Mouse (Mus musculus): ENCODE measurements around the gene Pde3b. TPM values are rescaled to one million over a fixed set of nuclear protein-coding genes. Genes with fewer than 3 reads are reported as not detected.

Pde3b gene
- polyA plus RNA-seq, 1 experiment from 2014 or later: 2.3 TPM

- DNase-seq (ENCODE audit: low spot score) (no peak), ATAC-seq (ENCODE audit: low FRiP score, low TSS enrichment) (no peak)
- no peaks in the 10 kb centered on the region for H3K27me3 ChIP-seq (ENCODE audit: control insufficient read depth, insufficient read depth, low read length)
- H3K9ac ChIP-seq (ENCODE audit: low read length): no peak overlapping the region
- 51% methylated on average over 3 of the region's 3 CpGs for WGBS
- no peak for TF ChIP-seq EP300 (optimal IDR thresholded peaks at IDR 0.05)
- TF ChIP-seq CTCF (IDR thresholded peaks at IDR 0.05; ENCODE audit: low read depth): no peak
- no peaks in the 10 kb centered on the region for H3K9me3 ChIP-seq (ENCODE audit: control insufficient read depth, low read length)
- H3K4me2 ChIP-seq (replicated peaks; ENCODE audit: low read depth): no peak overlapping the region
- no peak overlapping the region for H3K4me3 ChIP-seq (ENCODE audit: low read depth, low read length)
- no peak overlapping the region for H3K27ac ChIP-seq (replicated peaks)
- no peaks in the 10 kb centered on the region for H3K4me1 ChIP-seq (replicated peaks; ENCODE audit: control insufficient read depth, insufficient read depth)
- no peaks in the 10 kb centered on the region for H3K36me3 ChIP-seq (ENCODE audit: control insufficient read depth, insufficient read depth, low read length)
Observed at GRCm38 (mm10) chr7:114452876-114453275, 37.8 kb downstream of the Pde3b start.

- Histone ChIP-seq H3K27me3 (ENCODE audit: control insufficient read depth, insufficient read depth, low read length) (no peaks in the 10 kb centered on the region), H3K36me3 (ENCODE audit: control insufficient read depth, insufficient read depth, low read length) (no peaks in the 10 kb centered on the region), H3K9me3 (ENCODE audit: control insufficient read depth, low read length) (no peaks in the 10 kb centered on the region), H3K4me3 (ENCODE audit: low read depth, low read length) (no peak overlapping the region), H3K4me1 (replicated peaks; ENCODE audit: control insufficient read depth, insufficient read depth) (no peaks in the 10 kb centered on the region), H3K9ac (ENCODE audit: low read length) (no peak overlapping the region), H3K27ac (replicated peaks) (no peak overlapping the region), H3K4me2 (replicated peaks; ENCODE audit: low read depth) (no peak overlapping the region)
- DNase-seq (ENCODE audit: low spot score): no peak
- 75% methylated on average over 5 of the region's 5 CpGs for WGBS
- no peak for TF ChIP-seq CTCF (IDR thresholded peaks at IDR 0.05; ENCODE audit: low read depth)
- TF ChIP-seq EP300 (optimal IDR thresholded peaks at IDR 0.05): no peak
- ATAC-seq (ENCODE audit: low FRiP score, low TSS enrichment): no peak
Observed at GRCm38 (mm10) chr7:114453300-114453990, 38.4 kb downstream of the Pde3b start.

- no peaks in the 10 kb centered on the region for H3K9me3 ChIP-seq (ENCODE audit: control insufficient read depth, low read length)
- no peak overlapping the region for H3K4me2 ChIP-seq (replicated peaks; ENCODE audit: low read depth)
- H3K27ac ChIP-seq (replicated peaks): no peak overlapping the region
- no peak for TF ChIP-seq CTCF (IDR thresholded peaks at IDR 0.05; ENCODE audit: low read depth)
- no peak for TF ChIP-seq EP300 (optimal IDR thresholded peaks at IDR 0.05)
- DNase-seq (ENCODE audit: low spot score) (no peak), ATAC-seq (ENCODE audit: low FRiP score, low TSS enrichment) (no peak)
- H3K27me3 ChIP-seq (ENCODE audit: control insufficient read depth, insufficient read depth, low read length): no peaks in the 10 kb centered on the region
- no peak overlapping the region for H3K4me3 ChIP-seq (ENCODE audit: low read depth, low read length)
- H3K4me1 ChIP-seq (replicated peaks; ENCODE audit: control insufficient read depth, insufficient read depth): no peaks in the 10 kb centered on the region
- H3K36me3 ChIP-seq (ENCODE audit: control insufficient read depth, insufficient read depth, low read length): no peaks in the 10 kb centered on the region
- 71% methylated on average over 1 of the region's 1 CpGs for WGBS
- no peak overlapping the region for H3K9ac ChIP-seq (ENCODE audit: low read length)
Observed at GRCm38 (mm10) chr7:114454858-114455257, 39.8 kb downstream of the Pde3b start.

GRCm38 (mm10) chr7:114456904-114457303 is 41.8 kb downstream of the Pde3b start:
- H3K27ac ChIP-seq (replicated peaks): no peak overlapping the region

GRCm38 (mm10) chr7:114459909-114460308 is 44.8 kb downstream of the Pde3b start:
- 74% methylated on average over 1 of the region's 1 CpGs for WGBS
- Histone ChIP-seq H3K4me2 (replicated peaks; ENCODE audit: low read depth) (no peak overlapping the region), H3K36me3 (ENCODE audit: control insufficient read depth, insufficient read depth, low read length) (no peaks in the 10 kb centered on the region), H3K4me3 (ENCODE audit: low read depth, low read length) (no peak overlapping the region), H3K9ac (ENCODE audit: low read length) (no peak overlapping the region), H3K27ac (replicated peaks) (no peak overlapping the region), H3K4me1 (replicated peaks; ENCODE audit: control insufficient read depth, insufficient read depth) (no peaks in the 10 kb centered on the region), H3K9me3 (ENCODE audit: control insufficient read depth, low read length) (no peaks in the 10 kb centered on the region), H3K27me3 (ENCODE audit: control insufficient read depth, insufficient read depth, low read length) (no peaks in the 10 kb centered on the region)
- DNase-seq (ENCODE audit: low spot score) (no peak), ATAC-seq (ENCODE audit: low FRiP score, low TSS enrichment) (no peak)
- no peak for TF ChIP-seq CTCF (IDR thresholded peaks at IDR 0.05; ENCODE audit: low read depth)
- TF ChIP-seq EP300 (optimal IDR thresholded peaks at IDR 0.05): no peak

More at GRCm38 (mm10) chr7:114456904-114457303, 41.8 kb downstream of the Pde3b start:
- TF ChIP-seq CTCF (IDR thresholded peaks at IDR 0.05; ENCODE audit: low read depth) (no peak), EP300 (optimal IDR thresholded peaks at IDR 0.05) (no peak)
- 77% methylated on average over 4 of the region's 4 CpGs for WGBS
- ATAC-seq (ENCODE audit: low FRiP score, low TSS enrichment) (no peak), DNase-seq (ENCODE audit: low spot score) (no peak)
- no peak overlapping the region for H3K4me3 ChIP-seq (ENCODE audit: low read depth, low read length)
- H3K4me2 ChIP-seq (replicated peaks; ENCODE audit: low read depth): no peak overlapping the region
- H3K36me3 ChIP-seq (ENCODE audit: control insufficient read depth, insufficient read depth, low read length): no peaks in the 10 kb centered on the region
- no peak overlapping the region for H3K9ac ChIP-seq (ENCODE audit: low read length)
- H3K9me3 ChIP-seq (ENCODE audit: control insufficient read depth, low read length): no peaks in the 10 kb centered on the region
- no peaks in the 10 kb centered on the region for H3K4me1 ChIP-seq (replicated peaks; ENCODE audit: control insufficient read depth, insufficient read depth)
- H3K27me3 ChIP-seq (ENCODE audit: control insufficient read depth, insufficient read depth, low read length): no peaks in the 10 kb centered on the region

- Histone ChIP-seq H3K36me3 (ENCODE audit: control insufficient read depth, insufficient read depth, low read length) (no peaks in the 10 kb centered on the region), H3K4me1 (replicated peaks; ENCODE audit: control insufficient read depth, insufficient read depth) (no peaks in the 10 kb centered on the region), H3K9ac (ENCODE audit: low read length) (no peak overlapping the region), H3K27me3 (ENCODE audit: control insufficient read depth, insufficient read depth, low read length) (no peaks in the 10 kb centered on the region), H3K27ac (replicated peaks) (no peak overlapping the region), H3K9me3 (ENCODE audit: control insufficient read depth, low read length) (no peaks in the 10 kb centered on the region), H3K4me3 (ENCODE audit: low read depth, low read length) (no peak overlapping the region), H3K4me2 (replicated peaks; ENCODE audit: low read depth) (no peak overlapping the region)
- TF ChIP-seq CTCF (IDR thresholded peaks at IDR 0.05; ENCODE audit: low read depth): no peak
- TF ChIP-seq EP300 (optimal IDR thresholded peaks at IDR 0.05): no peak
- DNase-seq (ENCODE audit: low spot score): no peak
- ATAC-seq (ENCODE audit: low FRiP score, low TSS enrichment): no peak
- 63% methylated on average over 2 of the region's 2 CpGs for WGBS
Observed at GRCm38 (mm10) chr7:114461727-114462126, 46.6 kb downstream of the Pde3b start.
